Mouse (Mus musculus): ENCODE results near the gene Prcc. TPM values are rescaled to one million over a fixed set of nuclear protein-coding genes. Genes with fewer than 3 reads are reported as not detected.
"Not testable (repeated sequence)": the region's sequence is repeated elsewhere in the genome, so short reads cannot be mapped to it uniquely, and the experiment has no call there.

The Prcc gene
- polyA plus RNA-seq, 1 experiment from 2014 or later = 15.6 TPM

GRCm38 (mm10) chr3:87907906-87908305 is 22.5 kb upstream of the Prcc start:
- peaks cover 31% of the 10 kb centered on the region for H3K4me1 ChIP-seq (ENCODE audit: control insufficient read depth, insufficient read depth, low read length)
- H3K27ac ChIP-seq (ENCODE audit: low read depth, low read length) = peak overlapping the region; percentile 94; the same call in 1 of the 2 replicates
- no peaks in the 10 kb centered on the region for H3K9me3 ChIP-seq (ENCODE audit: control insufficient read depth, low read length)
- peak overlapping the region; percentile 69 for H3K4me2 ChIP-seq (replicated peaks; ENCODE audit: low read depth, low read length)
- 0% methylated on average over 1 of the region's 1 CpGs for WGBS
- peak overlapping the region; percentile 99 for H3K9ac ChIP-seq (ENCODE audit: low read depth, low read length)
- H3K4me3 ChIP-seq (ENCODE audit: low read length) = peak overlapping the region; percentile 99
- H3K36me3 ChIP-seq (ENCODE audit: control insufficient read depth, insufficient read depth, low read length) = peaks cover under 1% of the 10 kb centered on the region; the same call in 1 of the 2 replicates
- no peaks in the 10 kb centered on the region for H3K27me3 ChIP-seq (ENCODE audit: control insufficient read depth, insufficient read depth, low read length)
- ATAC-seq (ENCODE audit: low FRiP score, low TSS enrichment) = no peak

GRCm38 (mm10) chr3:87906981-87907857 is 21.8 kb upstream of the Prcc start:
- WGBS = under 1% methylated on average over 27 of the region's 27 CpGs
- Histone ChIP-seq H3K4me3 (ENCODE audit: low read length) (peak overlapping the region; percentile 99), H3K27ac (ENCODE audit: low read depth, low read length) (peak overlapping the region; percentile 94), H3K9me3 (ENCODE audit: control insufficient read depth, low read length) (no peaks in the 10 kb centered on the region), H3K27me3 (ENCODE audit: control insufficient read depth, insufficient read depth, low read length) (no peaks in the 10 kb centered on the region), H3K4me1 (ENCODE audit: control insufficient read depth, insufficient read depth, low read length) (peaks cover 31% of the 10 kb centered on the region), H3K36me3 (ENCODE audit: control insufficient read depth, insufficient read depth, low read length) (no peaks in the 10 kb centered on the region), H3K4me2 (replicated peaks; ENCODE audit: low read depth, low read length) (peak overlapping the region; percentile 69), H3K9ac (ENCODE audit: low read depth, low read length) (peak overlapping the region; percentile 99)
- ATAC-seq (ENCODE audit: low FRiP score, low TSS enrichment) = no peak

GRCm38 (mm10) chr3:87906601-87906980 is 21.2 kb upstream of the Prcc start:
- WGBS = 0% methylated on average over 38 of the region's 47 CpGs
- Histone ChIP-seq H3K36me3 (ENCODE audit: control insufficient read depth, insufficient read depth, low read length) (no peaks in the 10 kb centered on the region), H3K4me1 (ENCODE audit: control insufficient read depth, insufficient read depth, low read length) (peaks cover 31% of the 10 kb centered on the region), H3K9me3 (ENCODE audit: control insufficient read depth, low read length) (no peaks in the 10 kb centered on the region), H3K27me3 (ENCODE audit: control insufficient read depth, insufficient read depth, low read length) (no peaks in the 10 kb centered on the region), H3K9ac (ENCODE audit: low read depth, low read length) (peak overlapping the region; percentile 99), H3K27ac (ENCODE audit: low read depth, low read length) (peak overlapping the region; percentile 94), H3K4me2 (replicated peaks; ENCODE audit: low read depth, low read length) (peak overlapping the region; percentile 69), H3K4me3 (ENCODE audit: low read length) (peak overlapping the region; percentile 99)
- ATAC-seq (ENCODE audit: low FRiP score, low TSS enrichment) = peak; percentile 21

GRCm38 (mm10) chr3:87905880-87906485 is 20.6 kb upstream of the Prcc start, which contains the start of gene Hdgf:
TSS of gene Hdgf (plus strand) at chr3:87906321.
- Histone ChIP-seq H3K4me3 (ENCODE audit: low read length) (peak within 1 kb of the TSS; percentile 99), H3K9me3 (ENCODE audit: control insufficient read depth, low read length) (no peaks in the 10 kb centered on the region), H3K36me3 (ENCODE audit: control insufficient read depth, insufficient read depth, low read length) (no peaks in the 10 kb centered on the region), H3K27ac (ENCODE audit: low read depth, low read length) (peak within 1 kb of the TSS; percentile 94), H3K4me1 (ENCODE audit: control insufficient read depth, insufficient read depth, low read length) (peaks cover 31% of the 10 kb centered on the region), H3K27me3 (ENCODE audit: control insufficient read depth, insufficient read depth, low read length) (no peaks in the 10 kb centered on the region), H3K9ac (ENCODE audit: low read depth, low read length) (peak within 1 kb of the TSS; percentile 99), H3K4me2 (replicated peaks; ENCODE audit: low read depth, low read length) (peak within 1 kb of the TSS; percentile 69)
- peak; percentile 94 for ATAC-seq (ENCODE audit: low FRiP score, low TSS enrichment)
- under 1% methylated on average over 52 of the region's 57 CpGs for WGBS

- Histone ChIP-seq H3K4me2 (replicated peaks; ENCODE audit: low read depth, low read length) (no peak overlapping the region), H3K9ac (ENCODE audit: low read depth, low read length) (no peak overlapping the region), H3K27me3 (ENCODE audit: control insufficient read depth, insufficient read depth, low read length) (no peaks in the 10 kb centered on the region), H3K9me3 (ENCODE audit: control insufficient read depth, low read length) (no peaks in the 10 kb centered on the region), H3K36me3 (ENCODE audit: control insufficient read depth, insufficient read depth, low read length) (no peaks in the 10 kb centered on the region), H3K4me3 (ENCODE audit: low read length) (no peak overlapping the region), H3K4me1 (ENCODE audit: control insufficient read depth, insufficient read depth, low read length) (peaks cover 13% of the 10 kb centered on the region), H3K27ac (ENCODE audit: low read depth, low read length) (peak overlapping the region; percentile 42; the same call in 1 of the 2 replicates)
- ATAC-seq (ENCODE audit: low FRiP score, low TSS enrichment) = no peak
- WGBS = 47% methylated on average over 5 of the region's 5 CpGs
Observed at GRCm38 (mm10) chr3:87903821-87904220, 18.4 kb upstream of the Prcc start.

GRCm38 (mm10) chr3:87901959-87902358 is 16.6 kb upstream of the Prcc start:
- not testable (repeated sequence) for H3K4me1 ChIP-seq (ENCODE audit: control insufficient read depth, insufficient read depth, low read length); H3K9me3 ChIP-seq (ENCODE audit: control insufficient read depth, low read length); H3K27me3 ChIP-seq (ENCODE audit: control insufficient read depth, insufficient read depth, low read length); H3K4me3 ChIP-seq (ENCODE audit: low read length); H3K4me2 ChIP-seq (replicated peaks; ENCODE audit: low read depth, low read length); H3K27ac ChIP-seq (ENCODE audit: low read depth, low read length); ATAC-seq (ENCODE audit: low FRiP score, low TSS enrichment); H3K9ac ChIP-seq (ENCODE audit: low read depth, low read length); H3K36me3 ChIP-seq (ENCODE audit: control insufficient read depth, insufficient read depth, low read length)
- WGBS = 87% methylated on average over 5 of the region's 6 CpGs

GRCm38 (mm10) chr3:87901036-87901624 is 15.7 kb upstream of the Prcc start:
- Histone ChIP-seq H3K27ac (ENCODE audit: low read depth, low read length) (no peak overlapping the region), H3K4me1 (ENCODE audit: control insufficient read depth, insufficient read depth, low read length) (no peaks in the 10 kb centered on the region), H3K4me2 (replicated peaks; ENCODE audit: low read depth, low read length) (no peak overlapping the region), H3K9ac (ENCODE audit: low read depth, low read length) (no peak overlapping the region), H3K4me3 (ENCODE audit: low read length) (no peak overlapping the region), H3K27me3 (ENCODE audit: control insufficient read depth, insufficient read depth, low read length) (no peaks in the 10 kb centered on the region), H3K9me3 (ENCODE audit: control insufficient read depth, low read length) (no peaks in the 10 kb centered on the region), H3K36me3 (ENCODE audit: control insufficient read depth, insufficient read depth, low read length) (no peaks in the 10 kb centered on the region)
- WGBS = 50% methylated on average over 1 of the region's 1 CpGs
- ATAC-seq (ENCODE audit: low FRiP score, low TSS enrichment) = no peak

GRCm38 (mm10) chr3:87899776-87900175 is 14.4 kb upstream of the Prcc start:
- WGBS = 77% methylated on average over 3 of the region's 3 CpGs
- no peak for ATAC-seq (ENCODE audit: low FRiP score, low TSS enrichment)

GRCm38 (mm10) chr3:87899266-87899665 is 13.9 kb upstream of the Prcc start:
- no peaks in the 10 kb centered on the region for H3K4me1 ChIP-seq (ENCODE audit: control insufficient read depth, insufficient read depth, low read length)
- WGBS = 75% methylated on average over 3 of the region's 3 CpGs

More at GRCm38 (mm10) chr3:87899776-87900175, 14.4 kb upstream of the Prcc start:
- no peaks in the 10 kb centered on the region for H3K36me3 ChIP-seq (ENCODE audit: control insufficient read depth, insufficient read depth, low read length)
- no peaks in the 10 kb centered on the region for H3K9me3 ChIP-seq (ENCODE audit: control insufficient read depth, low read length)
- H3K4me3 ChIP-seq (ENCODE audit: low read length) = no peak overlapping the region
- H3K9ac ChIP-seq (ENCODE audit: low read depth, low read length) = no peak overlapping the region
- no peak overlapping the region for H3K4me2 ChIP-seq (replicated peaks; ENCODE audit: low read depth, low read length)
- no peaks in the 10 kb centered on the region for H3K27me3 ChIP-seq (ENCODE audit: control insufficient read depth, insufficient read depth, low read length)
- H3K4me1 ChIP-seq (ENCODE audit: control insufficient read depth, insufficient read depth, low read length) = no peaks in the 10 kb centered on the region
- H3K27ac ChIP-seq (ENCODE audit: low read depth, low read length) = no peak overlapping the region

More at GRCm38 (mm10) chr3:87899266-87899665, 13.9 kb upstream of the Prcc start:
- H3K27ac ChIP-seq (ENCODE audit: low read depth, low read length) = no peak overlapping the region
- no peak overlapping the region for H3K4me2 ChIP-seq (replicated peaks; ENCODE audit: low read depth, low read length)
- H3K36me3 ChIP-seq (ENCODE audit: control insufficient read depth, insufficient read depth, low read length) = no peaks in the 10 kb centered on the region
- H3K9ac ChIP-seq (ENCODE audit: low read depth, low read length) = no peak overlapping the region
- no peaks in the 10 kb centered on the region for H3K9me3 ChIP-seq (ENCODE audit: control insufficient read depth, low read length)
- no peak overlapping the region for H3K4me3 ChIP-seq (ENCODE audit: low read length)
- ATAC-seq (ENCODE audit: low FRiP score, low TSS enrichment) = no peak
- H3K27me3 ChIP-seq (ENCODE audit: control insufficient read depth, insufficient read depth, low read length) = no peaks in the 10 kb centered on the region
